Mouse (Mus musculus): Measurements from ENCODE around the gene Duox1.

DNA sequence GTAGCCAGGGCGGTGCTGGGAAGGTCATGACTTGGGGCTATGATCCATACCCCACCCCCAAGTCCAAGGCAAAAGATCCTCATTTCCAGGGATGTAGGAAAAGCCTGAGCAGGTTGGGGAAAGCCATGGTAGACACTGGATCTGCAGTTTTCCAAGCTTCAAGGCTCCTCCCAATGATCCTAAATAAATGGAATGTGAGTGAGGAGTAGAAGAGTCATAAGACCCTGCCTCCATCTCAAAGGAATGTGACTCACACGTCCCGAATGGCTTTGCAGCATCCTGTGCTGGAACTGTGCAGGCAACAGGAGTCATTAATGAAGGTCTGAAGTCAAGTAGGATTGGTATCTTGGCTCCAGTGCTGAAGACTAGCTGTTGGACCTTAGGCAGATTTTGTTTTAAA is 12.5 kb downstream of the Duox1 start:
- TF ChIP-seq POLR2A (IDR thresholded peaks at IDR 0.05; ENCODE audit: borderline replicate concordance, extremely low read depth, insufficient read depth, insufficient read length, poor library complexity, severe bottlenecking): no peak
- TF ChIP-seq CTCF (IDR thresholded peaks at IDR 0.05; ENCODE audit: borderline replicate concordance, extremely low read depth, insufficient read depth, insufficient read length): no peak
